Mouse (Mus musculus): ENCODE data around the gene Psmd7. TPM values are rescaled to one million over a fixed set of nuclear protein-coding genes. Genes with fewer than 3 reads are reported as not detected.

Gene Psmd7
- polyA plus RNA-seq, 1 experiment: 70.6 TPM

- Histone ChIP-seq H3K27ac (ENCODE audit: control insufficient read depth, insufficient read depth, low read depth, low read length) (no peak overlapping the region), H3K4me3 (ENCODE audit: control insufficient read depth, low read depth, low read length) (no peak overlapping the region), H3K4me1 (ENCODE audit: control insufficient read depth, insufficient read depth, low read length) (no peaks in the 10 kb centered on the region), H3K27me3 (ENCODE audit: control insufficient read depth, insufficient read depth, low read length) (no peaks in the 10 kb centered on the region), H3K36me3 (ENCODE audit: control insufficient read depth, insufficient read depth, low read length) (no peaks in the 10 kb centered on the region)
- no peak for TF ChIP-seq CTCF (IDR thresholded peaks at IDR 0.05; ENCODE audit: control insufficient read depth, insufficient read depth, insufficient replicate concordance, low read depth, low read length)
- no peak for TF ChIP-seq POLR2A (IDR thresholded peaks at IDR 0.05; ENCODE audit: control insufficient read depth, low read depth, low read length)
Measured at GRCm38 (mm10) chr8:107537472-107537871, 50.8 kb downstream of the Psmd7 start.

Other genes starting within 250 kb of the Psmd7 start
- 1.6 and 2.2 TPM in 2 replicates for gene Nqo1, start 185.3 kb downstream of the Psmd7 start, polyA plus RNA-seq (2012; rRNA removed)
- 15.3 and 15.9 TPM in 2 replicates for gene Nob1, start 163.4 kb downstream of the Psmd7 start, polyA plus RNA-seq (2012; rRNA removed)
- gene Wwp2, start 152.1 kb downstream of the Psmd7 start, polyA plus RNA-seq (2012; rRNA removed): 109 and 129 TPM in 2 replicates

All from testis, adult 2 months (tissue).